Mouse (Mus musculus): Measurements from ENCODE around the gene Sept11.

DNA sequence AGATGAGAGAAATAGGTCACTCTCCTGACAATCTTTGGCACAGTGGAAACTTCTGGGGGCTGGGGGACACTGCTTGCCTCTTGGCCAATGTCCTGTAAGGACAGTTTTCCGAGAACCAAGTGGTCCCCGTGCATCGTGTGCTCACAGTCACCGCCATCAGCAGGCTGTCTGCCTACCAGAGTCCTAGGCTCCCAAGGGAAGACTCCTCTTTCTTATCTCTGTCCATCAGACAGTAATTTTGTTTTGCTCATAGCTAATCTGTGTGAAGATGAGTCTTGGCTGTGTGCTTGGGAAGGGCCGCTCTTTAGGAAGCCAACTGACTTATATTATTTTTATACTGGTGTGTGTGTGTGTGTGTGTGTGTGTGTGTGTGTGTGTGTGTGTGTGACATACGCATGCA, 52.3 kb downstream of the Sept11 start:
- no peak for TF ChIP-seq CTCF (IDR thresholded peaks at IDR 0.05; ENCODE audit: low read depth, low read length)
- TF ChIP-seq TAL1 (conservative IDR thresholded peaks at IDR 0.05; ENCODE audit: low read depth, low read length) = no peak
- no peak for TF ChIP-seq GATA1 (IDR thresholded peaks at IDR 0.05; ENCODE audit: borderline replicate concordance, low read length)

Data from G1E (cell line).